Mouse (Mus musculus): ENCODE measurements around the gene Hmgn5. TPM values are rescaled to one million over a fixed set of nuclear protein-coding genes. Genes with fewer than 3 reads are reported as not detected.
A peak's percentile ranks its signal among the peaks of the same experiment; 100 is the strongest.

The Hmgn5 gene
- polyA plus RNA-seq, 1 experiment = 0.16 TPM

GRCm38 (mm10) chrX:109011611-109012185 lies 1.5 kb downstream of the Hmgn5 start:
- H3K4me1 ChIP-seq (ENCODE audit: control insufficient read depth, insufficient read depth, insufficient read length, low read length) = no peaks in the 10 kb centered on the region
- no peaks in the 10 kb centered on the region for H3K36me3 ChIP-seq (ENCODE audit: control insufficient read depth, insufficient read depth, low read length)
- no peak overlapping the region for H3K27ac ChIP-seq (ENCODE audit: insufficient read depth, low read depth, low read length)
- H3K27me3 ChIP-seq (ENCODE audit: control insufficient read depth, insufficient read depth, low read length) = no peaks in the 10 kb centered on the region
- WGBS = 18% methylated on average over 13 of the region's 13 CpGs
- TF ChIP-seq POLR2A (IDR thresholded peaks at IDR 0.05; ENCODE audit: low read depth, low read length) (no peak), CTCF (IDR thresholded peaks at IDR 0.05; ENCODE audit: extremely low read depth, insufficient read length, insufficient replicate concordance, low read depth, low read length) (no peak)
- peak overlapping the region; percentile 55 for H3K4me3 ChIP-seq (ENCODE audit: low read depth, low read length)

GRCm38 (mm10) chrX:109001277-109001676 lies 11.9 kb downstream of the Hmgn5 start:
- H3K27ac ChIP-seq (ENCODE audit: insufficient read depth, low read depth, low read length) = no peak overlapping the region
- H3K36me3 ChIP-seq (ENCODE audit: control insufficient read depth, insufficient read depth, low read length) = no peaks in the 10 kb centered on the region
- 49% methylated on average over 4 of the region's 4 CpGs for WGBS
- H3K27me3 ChIP-seq (ENCODE audit: control insufficient read depth, insufficient read depth, low read length) = no peaks in the 10 kb centered on the region
- no peak for TF ChIP-seq CTCF (IDR thresholded peaks at IDR 0.05; ENCODE audit: extremely low read depth, insufficient read length, insufficient replicate concordance, low read depth, low read length)
- no peak for TF ChIP-seq POLR2A (IDR thresholded peaks at IDR 0.05; ENCODE audit: low read depth, low read length)
- H3K4me1 ChIP-seq (ENCODE audit: control insufficient read depth, insufficient read depth, insufficient read length, low read length) = no peaks in the 10 kb centered on the region
- H3K4me3 ChIP-seq (ENCODE audit: low read depth, low read length) = no peak overlapping the region

Other genes with a start within 250 kb of the Hmgn5 start
- 0.15 and 0.37 TPM in 2 replicates for gene Brwd3, start 179.0 kb downstream of the Hmgn5 start, polyA plus RNA-seq (2012; rRNA removed)
- gene Sh3bgrl, start 82.0 kb upstream of the Hmgn5 start, polyA plus RNA-seq (2012; rRNA removed) = 0.52 and 1.7 TPM in 2 replicates
- not detected in 2 replicates for gene Gm6377, start 183.4 kb upstream of the Hmgn5 start, polyA plus RNA-seq (2012; rRNA removed)